Mouse (Mus musculus) midbrain, embryonic 16.5 days (tissue): Measurements from ENCODE around the gene Ccdc120. TPM values are rescaled to one million over a fixed set of nuclear protein-coding genes. Genes with fewer than 3 reads are reported as not detected.

Source experiments
- ATAC-seq: fragments of 200-750 bp; cut with Nextera tagmentation; 2 replicates; pipeline ENCODE4 v1.8.0; 2017; ENCODE audit warnings: moderate TSS enrichment
- H3K27ac ChIP-seq: fragments of 300-500 bp; sonication (generic); 2 replicates; pipeline ENCODE4 v1.5.1; 2014; ENCODE audit warnings: mild to moderate bottlenecking, low read length, mixed read lengths
- H3K27me3 ChIP-seq: fragments of 300-500 bp; sonication (generic); 2 replicates; pipeline ENCODE4 v1.6.1; 2014; ENCODE audit warnings: low read depth, low read length, mixed read lengths; ENCODE audit not compliant: control insufficient read depth, insufficient read depth
- H3K36me3 ChIP-seq: fragments of 300-500 bp; sonication (generic); 2 replicates; pipeline ENCODE4 v1.6.1; 2014; ENCODE audit warnings: mild to moderate bottlenecking, low read length, moderate library complexity, mixed read lengths; ENCODE audit not compliant: control insufficient read depth, insufficient read depth
- H3K4me1 ChIP-seq: fragments of 300-500 bp; sonication (generic); 2 replicates; pipeline ENCODE4 v1.6.1; 2014; ENCODE audit warnings: mild to moderate bottlenecking, low read length, mixed read lengths; ENCODE audit not compliant: control insufficient read depth, insufficient read depth
- H3K4me2 ChIP-seq: fragments of 300-500 bp; sonication (generic); 2 replicates; pipeline ENCODE4 v1.6.1; 2014; ENCODE audit warnings: mild to moderate bottlenecking, low read length, mixed read lengths
- H3K4me3 ChIP-seq: fragments of 300-500 bp; sonication (generic); 2 replicates; pipeline ENCODE4 v1.5.1; 2014; ENCODE audit warnings: low read depth, mild to moderate bottlenecking, low read length, moderate library complexity, mixed read lengths
- H3K9ac ChIP-seq: fragments of 300-500 bp; sonication (generic); 2 replicates; pipeline ENCODE4 v1.6.1; 2014; ENCODE audit warnings: low read depth, low read length, mixed read lengths
- H3K9me3 ChIP-seq: fragments of 300-500 bp; sonication (generic); replicated peaks from 2 replicates; pipeline ENCODE4 v1.6.1; 2014; ENCODE audit warnings: mild to moderate bottlenecking, low read length, mixed read lengths; ENCODE audit not compliant: control insufficient read depth, poor library complexity, severe bottlenecking
- WGBS: fragments of 180-500 bp; shearing (Covaris S2); extraction: QIAGEN DNeasy Blood & Tissue Kit; methylation state at CpG from one replicate; pipeline ENCODE4 v1.1.7; 2014; 5-methylcytosine and 5-hydroxymethylcytosine counted together
- polyA plus RNA-seq: library from polyadenylated mRNA; unstranded; fragments of >200 nt; fragmentation: Nextera tagmentation; extraction: Ambion mirVana; gene quantifications from 2 replicates; pipeline ENCODE4 v1.2.1, GENCODE M21; 2015

Ccdc120 gene
- polyA plus RNA-seq, 1 experiment from 2014 or later, result 71.6 TPM

GRCm38 (mm10) chrX:7778450-7779244 is 27.9 kb upstream of the Ccdc120 start:
- Histone ChIP-seq H3K27ac (no peak overlapping the region), H3K9ac (no peak overlapping the region), H3K4me3 (no peak overlapping the region), H3K27me3 (no peaks in the 10 kb centered on the region), H3K4me1 (no peaks in the 10 kb centered on the region), H3K36me3 (0 out of 2 replicates have a peak, but pooled peaks cover 3% of the 10 kb centered on the region), H3K9me3 (no peaks in the 10 kb centered on the region), H3K4me2 (no peak overlapping the region)
- no peak for ATAC-seq
- 72% methylated on average over 7 of the region's 7 CpGs for WGBS

- Histone ChIP-seq H3K4me2 (no peak overlapping the region), H3K4me1 (no peaks in the 10 kb centered on the region), H3K4me3 (no peak overlapping the region), H3K27me3 (no peaks in the 10 kb centered on the region), H3K9ac (no peak overlapping the region), H3K36me3 (0 out of 2 replicates have a peak, but pooled peaks cover 3% of the 10 kb centered on the region), H3K9me3 (no peaks in the 10 kb centered on the region), H3K27ac (no peak overlapping the region)
- ATAC-seq, result peak; percentile 70; the same call in 1 of the 2 replicates
- WGBS, result 50% methylated on average over 8 of the region's 8 CpGs
Observed at GRCm38 (mm10) chrX:7776329-7777082, 25.8 kb upstream of the Ccdc120 start.

GRCm38 (mm10) chrX:7775501-7776205 is 24.9 kb upstream of the Ccdc120 start:
- H3K9ac ChIP-seq, result no peak overlapping the region
- ATAC-seq, result no peak
- WGBS, result 71% methylated on average over 9 of the region's 9 CpGs
- peaks cover 5% of the 10 kb centered on the region; the same call in 1 of the 2 replicates for H3K36me3 ChIP-seq
- H3K4me2 ChIP-seq, result no peak overlapping the region
- H3K9me3 ChIP-seq, result no peaks in the 10 kb centered on the region
- no peaks in the 10 kb centered on the region for H3K4me1 ChIP-seq
- H3K4me3 ChIP-seq, result no peak overlapping the region
- H3K27ac ChIP-seq, result no peak overlapping the region
- no peaks in the 10 kb centered on the region for H3K27me3 ChIP-seq

GRCm38 (mm10) chrX:7772766-7773165 is 22.1 kb upstream of the Ccdc120 start:
- Histone ChIP-seq H3K36me3 (peaks cover 6% of the 10 kb centered on the region; the same call in 1 of the 2 replicates), H3K9ac (no peak overlapping the region), H3K4me3 (no peak overlapping the region), H3K27me3 (no peaks in the 10 kb centered on the region), H3K4me2 (no peak overlapping the region), H3K4me1 (no peaks in the 10 kb centered on the region), H3K9me3 (no peaks in the 10 kb centered on the region), H3K27ac (no peak overlapping the region)
- ATAC-seq, result no peak
- WGBS, result 58% methylated on average over 2 of the region's 2 CpGs

GRCm38 (mm10) chrX:7769302-7770017 is 18.8 kb upstream of the Ccdc120 start:
- Histone ChIP-seq H3K27me3 (no peaks in the 10 kb centered on the region), H3K9ac (no peak overlapping the region), H3K36me3 (peaks cover 6% of the 10 kb centered on the region; the same call in 1 of the 2 replicates), H3K9me3 (no peaks in the 10 kb centered on the region), H3K4me1 (peaks cover 13% of the 10 kb centered on the region), H3K4me3 (no peak overlapping the region), H3K4me2 (no peak overlapping the region), H3K27ac (no peak overlapping the region)
- no peak for ATAC-seq
- 90% methylated on average over 7 of the region's 7 CpGs for WGBS

- peak overlapping the region; percentile 59 for H3K4me3 ChIP-seq
- H3K9me3 ChIP-seq, result no peaks in the 10 kb centered on the region
- H3K4me2 ChIP-seq, result peak overlapping the region; percentile 69
- H3K4me1 ChIP-seq, result peaks cover 22% of the 10 kb centered on the region
- ATAC-seq, result 0 out of 2 replicates have a peak, but pooled peaks have one; percentile 26
- peak overlapping the region; percentile 46 for H3K9ac ChIP-seq
- H3K36me3 ChIP-seq, result peaks cover 2% of the 10 kb centered on the region; the same call in 1 of the 2 replicates
- H3K27ac ChIP-seq, result no peak overlapping the region
- 11% methylated on average over 11 of the region's 11 CpGs for WGBS
- H3K27me3 ChIP-seq, result no peaks in the 10 kb centered on the region
Observed at GRCm38 (mm10) chrX:7765764-7766163, 15.1 kb upstream of the Ccdc120 start.

GRCm38 (mm10) chrX:7765281-7765670 is 14.6 kb upstream of the Ccdc120 start:
- Histone ChIP-seq H3K36me3 (no peaks in the 10 kb centered on the region), H3K27me3 (no peaks in the 10 kb centered on the region), H3K4me1 (peaks cover 22% of the 10 kb centered on the region), H3K4me3 (peak overlapping the region; percentile 59), H3K9ac (peak overlapping the region; percentile 46), H3K27ac (0 out of 2 replicates have a peak overlapping the region, but pooled peaks have one; percentile 26), H3K9me3 (no peaks in the 10 kb centered on the region), H3K4me2 (peak overlapping the region; percentile 69)
- 33% methylated on average over 13 of the region's 13 CpGs for WGBS
- no peak for ATAC-seq

- H3K9me3 ChIP-seq, result no peaks in the 10 kb centered on the region
- H3K9ac ChIP-seq, result peak overlapping the region; percentile 46
- ATAC-seq, result no peak
- H3K4me1 ChIP-seq, result peaks cover 22% of the 10 kb centered on the region
- WGBS, result 15% methylated on average over 9 of the region's 9 CpGs
- peak overlapping the region; percentile 69 for H3K4me2 ChIP-seq
- H3K27ac ChIP-seq, result no peak overlapping the region
- peak overlapping the region; percentile 59 for H3K4me3 ChIP-seq
- no peaks in the 10 kb centered on the region for H3K36me3 ChIP-seq
- no peaks in the 10 kb centered on the region for H3K27me3 ChIP-seq
Observed at GRCm38 (mm10) chrX:7764657-7765280, 14.1 kb upstream of the Ccdc120 start.
